Mouse (Mus musculus) limb, embryonic 11.5 days (tissue): ENCODE measurements around the gene Rab33b. TPM values are rescaled to one million over a fixed set of nuclear protein-coding genes. Genes with fewer than 3 reads are reported as not detected.
A peak's percentile ranks its signal among the peaks of the same experiment; 100 is the strongest.

Experiments
- ATAC-seq: fragments of 200-750 bp; cut with Nextera tagmentation; 2 replicates; pipeline ENCODE4 v1.8.0; 2017; ENCODE audit warnings: low read depth; ENCODE audit not compliant: insufficient number of reproducible peaks, low FRiP score, low TSS enrichment
- DNase-seq: peaks from one replicate; pipeline ENCODE4 v3.0.0-alpha.2; 2015; ENCODE audit warnings: low spot score
- H3K27ac ChIP-seq: fragments of 300-500 bp; sonication (generic); replicated peaks from 2 replicates; pipeline ENCODE4 v1.5.1; 2014; ENCODE audit warnings: low read depth, mild to moderate bottlenecking, low read length
- H3K27me3 ChIP-seq: fragments of 300-500 bp; sonication (generic); 2 replicates; pipeline ENCODE4 v1.6.1; 2014; ENCODE audit warnings: mild to moderate bottlenecking, low read length, mixed read lengths; ENCODE audit not compliant: control insufficient read depth, insufficient read depth
- H3K36me3 ChIP-seq: fragments of 300-500 bp; sonication (generic); 2 replicates; pipeline ENCODE4 v1.6.1; 2014; ENCODE audit warnings: mild to moderate bottlenecking, low read length, moderate library complexity, mixed read lengths; ENCODE audit not compliant: control insufficient read depth, insufficient read depth
- H3K4me1 ChIP-seq: fragments of 300-500 bp; sonication (generic); 2 replicates; pipeline ENCODE4 v1.6.1; 2014; ENCODE audit warnings: low read length, mixed read lengths; ENCODE audit not compliant: control insufficient read depth, insufficient read depth
- H3K4me2 ChIP-seq: fragments of 300-500 bp; sonication (generic); 2 replicates; pipeline ENCODE4 v1.6.1; 2014; ENCODE audit warnings: low read depth, mild to moderate bottlenecking, moderate library complexity; ENCODE audit not compliant: severe bottlenecking
- H3K4me3 ChIP-seq: fragments of 300-500 bp; sonication (generic); 2 replicates; pipeline ENCODE4 v1.5.1; 2014; ENCODE audit warnings: low read depth, low read length
- H3K9ac ChIP-seq: fragments of 300-500 bp; sonication (generic); 2 replicates; pipeline ENCODE4 v1.6.1; 2014; ENCODE audit warnings: mild to moderate bottlenecking, low read length
- H3K9me3 ChIP-seq: fragments of 300-500 bp; sonication (generic); 2 replicates; pipeline ENCODE4 v1.6.1; 2016; ENCODE audit warnings: low read length; ENCODE audit not compliant: control insufficient read depth
- WGBS: fragments of 180-500 bp; shearing (Covaris S2); extraction: QIAGEN DNeasy Blood & Tissue Kit; methylation state at CpG from one replicate; pipeline ENCODE4 v1.1.7; 2014; 5-methylcytosine and 5-hydroxymethylcytosine counted together
- polyA plus RNA-seq: library from polyadenylated mRNA; unstranded; fragments of >200 nt; fragmentation: Nextera tagmentation; extraction: Ambion mirVana; gene quantifications from 2 replicates; pipeline ENCODE4 v1.2.1, GENCODE M21; 2014

Gene Rab33b
- polyA plus RNA-seq, 1 experiment from 2014 or later, result 16.9 TPM

DNA sequence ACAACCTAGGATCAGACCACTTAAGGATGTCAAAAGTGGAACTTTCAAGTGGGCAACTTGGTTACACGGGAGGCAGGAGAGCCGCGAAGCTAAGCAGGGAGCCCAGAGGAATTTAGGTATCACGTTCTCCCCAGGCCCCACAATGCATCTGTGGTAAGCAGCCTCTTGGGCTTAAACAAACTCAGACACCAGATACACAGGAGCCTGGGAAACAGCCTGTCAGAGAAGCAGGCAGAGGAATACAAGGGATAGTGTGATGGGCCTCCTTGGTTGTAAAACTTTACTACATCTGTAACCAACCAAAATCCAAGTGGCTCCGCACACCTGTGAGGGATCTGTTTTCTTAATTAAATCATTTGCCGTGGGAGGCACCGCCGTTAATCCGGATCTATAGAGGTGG lies 50.3 kb downstream of the Rab33b start:
- WGBS, result 63% methylated on average over 9 of the region's 9 CpGs
- no peak for ATAC-seq

DNA sequence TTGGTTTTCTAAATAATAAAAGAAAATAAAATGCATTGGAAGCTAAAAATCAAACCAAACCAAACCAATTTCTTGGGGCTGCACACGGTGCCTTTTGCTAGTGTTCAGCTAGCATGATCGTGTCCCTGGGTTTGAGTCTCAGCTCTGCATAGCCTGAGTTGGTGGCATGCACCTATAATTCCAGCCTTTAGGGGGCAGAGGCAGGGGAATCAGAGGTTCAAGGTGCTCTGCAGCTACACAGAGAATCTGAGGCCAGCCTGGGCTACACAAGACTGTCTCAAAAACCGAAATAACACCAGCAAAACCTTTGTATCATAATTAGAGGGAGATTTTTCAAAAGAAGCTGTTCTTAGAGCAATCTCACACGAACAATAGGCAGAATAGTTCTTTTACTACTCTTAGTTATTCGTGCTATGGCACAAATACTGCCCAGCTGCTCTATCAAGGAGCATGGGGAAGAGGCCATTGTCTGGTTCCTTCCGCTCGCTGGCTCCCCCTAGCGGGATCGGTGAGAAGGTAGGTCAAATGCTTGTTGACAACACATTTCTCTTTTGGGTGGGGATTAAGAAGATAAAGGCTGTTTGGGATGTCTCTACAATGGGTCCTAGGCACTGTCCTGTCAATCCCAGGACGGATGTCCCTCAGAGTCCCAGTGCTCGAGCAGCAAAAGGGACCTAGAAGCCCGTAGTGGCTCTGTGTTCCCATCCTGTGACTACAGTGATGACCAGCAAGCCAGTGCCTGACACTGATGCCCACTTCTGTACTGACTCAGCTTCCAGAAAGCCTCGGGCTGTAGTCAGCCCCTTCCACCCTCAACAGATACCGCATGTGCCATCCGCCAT lies 56.1 kb downstream of the Rab33b start:
- WGBS, result 61% methylated on average over 15 of the region's 15 CpGs
- peak; percentile 86 for DNase-seq

More for the DNA sequence above, 50.3 kb downstream of the Rab33b start:
- Histone ChIP-seq H3K4me3 (no peak overlapping the region), H3K4me1 (no peaks in the 10 kb centered on the region; the same call in 1 of the 2 replicates), H3K36me3 (peaks cover 13% of the 10 kb centered on the region; the same call in 1 of the 2 replicates), H3K4me2 (no peak overlapping the region), H3K27ac (no peak overlapping the region), H3K9me3 (no peaks in the 10 kb centered on the region), H3K9ac (no peak overlapping the region), H3K27me3 (no peaks in the 10 kb centered on the region)
- no peak for DNase-seq

GRCm38 (mm10) chr3:51540659-51541058 lies 56.9 kb downstream of the Rab33b start:
- Histone ChIP-seq H3K36me3 (peaks cover 6% of the 10 kb centered on the region; the same call in 1 of the 2 replicates), H3K9ac (no peak overlapping the region), H3K9me3 (no peaks in the 10 kb centered on the region), H3K27ac (no peak overlapping the region), H3K4me1 (no peaks in the 10 kb centered on the region), H3K4me3 (no peak overlapping the region), H3K4me2 (no peak overlapping the region), H3K27me3 (no peaks in the 10 kb centered on the region)
- ATAC-seq, result no peak
- no peak for DNase-seq
- 95% methylated on average over 9 of the region's 9 CpGs for WGBS

More for the DNA sequence above, 56.1 kb downstream of the Rab33b start:
- H3K4me2 ChIP-seq, result no peak overlapping the region
- no peaks in the 10 kb centered on the region for H3K9me3 ChIP-seq
- peaks cover 8% of the 10 kb centered on the region; the same call in 1 of the 2 replicates for H3K36me3 ChIP-seq
- no peaks in the 10 kb centered on the region for H3K4me1 ChIP-seq
- H3K27ac ChIP-seq, result no peak overlapping the region
- no peaks in the 10 kb centered on the region for H3K27me3 ChIP-seq
- H3K9ac ChIP-seq, result no peak overlapping the region
- no peak overlapping the region for H3K4me3 ChIP-seq
- no peak for ATAC-seq

GRCm38 (mm10) chr3:51544442-51545128 lies 60.9 kb downstream of the Rab33b start:
- 92% methylated on average over 19 of the region's 19 CpGs for WGBS
- Histone ChIP-seq H3K27me3 (no peaks in the 10 kb centered on the region), H3K4me3 (no peak overlapping the region), H3K4me2 (no peak overlapping the region), H3K9me3 (no peaks in the 10 kb centered on the region), H3K27ac (no peak overlapping the region), H3K9ac (no peak overlapping the region), H3K36me3 (peaks cover 2% of the 10 kb centered on the region; the same call in 1 of the 2 replicates), H3K4me1 (no peaks in the 10 kb centered on the region)
- DNase-seq (no peak), ATAC-seq (no peak)

Other genes with a start within 250 kb of the Rab33b start
- 47.9 and 54.0 TPM in 2 replicates for gene Elf2, start 143.3 kb upstream of the Rab33b start, polyA plus RNA-seq
- gene Mgarp, start 87.2 kb upstream of the Rab33b start, polyA plus RNA-seq, result 2.4 and 5.0 TPM in 2 replicates
- gene Ndufc1, start 74.9 kb upstream of the Rab33b start, polyA plus RNA-seq, result 663 and 706 TPM in 2 replicates
- gene Naa15, start 68.8 kb upstream of the Rab33b start, polyA plus RNA-seq, result 52.0 and 54.4 TPM in 2 replicates
- 4.7 and 4.9 TPM in 2 replicates for gene Setd7, start 77.0 kb downstream of the Rab33b start, polyA plus RNA-seq
- gene Mgst2, start 176.4 kb downstream of the Rab33b start, polyA plus RNA-seq, result 0.64 and 0.77 TPM in 2 replicates